Mouse (Mus musculus) forebrain, postnatal 0 days (tissue): ENCODE data around the gene Cgnl1. TPM values are rescaled to one million over a fixed set of nuclear protein-coding genes. Genes with fewer than 3 reads are reported as not detected.
A peak's percentile ranks its signal among the peaks of the same experiment; 100 is the strongest.

ENCODE experiments used
- ATAC-seq: fragments of 200-750 bp; cut with Nextera tagmentation; 2 replicates; pipeline ENCODE4 v1.8.0; 2017; ENCODE audit warnings: mild to moderate bottlenecking, moderate library complexity
- DNase-seq: peaks from one replicate; pipeline ENCODE4 v3.0.0-alpha.2; 2015
- H3K27ac ChIP-seq: fragments of 300-500 bp; sonication (generic); 2 replicates; pipeline ENCODE4 v1.5.1; 2014; ENCODE audit warnings: low read depth, mild to moderate bottlenecking, antibody characterized with exemption, low read length, moderate library complexity, mixed read lengths
- H3K27me3 ChIP-seq: fragments of 300-500 bp; sonication (generic); 2 replicates; pipeline ENCODE4 v1.6.1; 2014; ENCODE audit warnings: mild to moderate bottlenecking, low read length, mixed read lengths; ENCODE audit not compliant: insufficient read depth
- H3K36me3 ChIP-seq: fragments of 300-500 bp; sonication (generic); 2 replicates; pipeline ENCODE4 v1.6.1; 2014; ENCODE audit warnings: mild to moderate bottlenecking, moderate library complexity; ENCODE audit not compliant: insufficient read depth
- H3K4me1 ChIP-seq: fragments of 300-500 bp; sonication (generic); 2 replicates; pipeline ENCODE4 v1.6.1; 2014; ENCODE audit warnings: antibody characterized with exemption; ENCODE audit not compliant: insufficient read depth
- H3K4me2 ChIP-seq: fragments of 300-500 bp; sonication (generic); 2 replicates; pipeline ENCODE4 v1.6.1; 2014; ENCODE audit warnings: low read depth, mild to moderate bottlenecking, moderate library complexity
- H3K4me3 ChIP-seq: fragments of 300-500 bp; sonication (generic); 2 replicates; pipeline ENCODE4 v1.5.1; 2014; ENCODE audit warnings: low read depth, low read length, mixed read lengths
- H3K9ac ChIP-seq: fragments of 300-500 bp; sonication (generic); 2 replicates; pipeline ENCODE4 v1.6.1; 2014; ENCODE audit warnings: mild to moderate bottlenecking
- H3K9me3 ChIP-seq: fragments of 300-500 bp; sonication (generic); 2 replicates; pipeline ENCODE4 v1.6.1; 2016; ENCODE audit warnings: low read length
- CTCF ChIP-seq: sonication (generic); IDR thresholded peaks from 2 replicates; pipeline ENCODE4 v1.5.1; 2016; ENCODE audit warnings: antibody characterized with exemption, control low read depth, low read depth
- WGBS: fragments of 180-500 bp; shearing (Covaris S2); extraction: QIAGEN DNeasy Blood & Tissue Kit; methylation state at CpG from one replicate; pipeline ENCODE4 v1.1.7; 2014; 5-methylcytosine and 5-hydroxymethylcytosine counted together
- polyA plus RNA-seq: library from polyadenylated mRNA; unstranded; fragments of >200 nt; fragmentation: Nextera tagmentation; extraction: Ambion mirVana; gene quantifications from 2 replicates; pipeline ENCODE4 v1.2.1, GENCODE M21; 2015
- total RNA-seq: library from RNA; depleted of rRNA; stranded (reverse); fragments of >200 nt; gene quantifications from 2 replicates; pipeline ENCODE4 v1.2.3, GENCODE M21; 2014; rRNA removed

The Cgnl1 gene
- total and polyA plus RNA-seq, 2 experiments from 2014 or later = 5.0 to 8.5 TPM

- peak within 1 kb of the TSS; percentile 59 for H3K9ac ChIP-seq
- peak within 1 kb of the TSS; percentile 89 for H3K4me2 ChIP-seq
- no peaks in the 10 kb centered on the region for H3K9me3 ChIP-seq
- no peak within 1 kb of the TSS for H3K27ac ChIP-seq
- H3K4me3 ChIP-seq = peak within 1 kb of the TSS; percentile 54
- H3K4me1 ChIP-seq = peaks cover 7% of the 10 kb centered on the region
- DNase-seq (peak; percentile 70), ATAC-seq (peak; percentile 96)
- no peak for TF ChIP-seq CTCF
- H3K27me3 ChIP-seq = no peaks in the 10 kb centered on the region
- no peaks in the 10 kb centered on the region for H3K36me3 ChIP-seq
- WGBS = 3% methylated on average over 29 of the region's 29 CpGs
Observed at GRCm38 (mm10) chr9:71591938-71592548, 179.4 kb downstream of the Cgnl1 start, which contains the start of gene Myzap. TSS of gene Myzap (minus strand) at chr9:71592360.

GRCm38 (mm10) chr9:71591106-71591505 lies 180.3 kb downstream of the Cgnl1 start:
- no peak overlapping the region for H3K4me3 ChIP-seq
- no peaks in the 10 kb centered on the region for H3K27me3 ChIP-seq
- DNase-seq (no peak), ATAC-seq (no peak)
- no peak overlapping the region for H3K27ac ChIP-seq
- WGBS = 79% methylated on average over 5 of the region's 5 CpGs
- no peaks in the 10 kb centered on the region for H3K9me3 ChIP-seq
- no peaks in the 10 kb centered on the region for H3K36me3 ChIP-seq
- no peak overlapping the region for H3K4me2 ChIP-seq
- peaks cover 7% of the 10 kb centered on the region for H3K4me1 ChIP-seq
- no peak for TF ChIP-seq CTCF
- H3K9ac ChIP-seq = no peak overlapping the region

- DNase-seq = no peak
- H3K4me3 ChIP-seq = no peak overlapping the region
- H3K27ac ChIP-seq = no peak overlapping the region
- H3K9ac ChIP-seq = no peak overlapping the region
- peaks cover 7% of the 10 kb centered on the region for H3K4me1 ChIP-seq
- H3K4me2 ChIP-seq = no peak overlapping the region
- no peak for ATAC-seq
- peaks cover 5% of the 10 kb centered on the region; the same call in 1 of the 2 replicates for H3K9me3 ChIP-seq
- H3K27me3 ChIP-seq = no peaks in the 10 kb centered on the region
- WGBS = 68% methylated on average over 7 of the region's 7 CpGs
- H3K36me3 ChIP-seq = no peaks in the 10 kb centered on the region
- TF ChIP-seq CTCF = no peak
Observed at GRCm38 (mm10) chr9:71589771-71590170, 181.6 kb downstream of the Cgnl1 start.

GRCm38 (mm10) chr9:71588930-71589592 lies 182.3 kb downstream of the Cgnl1 start:
- TF ChIP-seq CTCF = no peak
- H3K4me1 ChIP-seq = peaks cover 7% of the 10 kb centered on the region
- ATAC-seq = no peak
- no peaks in the 10 kb centered on the region for H3K27me3 ChIP-seq
- WGBS = 74% methylated on average over 2 of the region's 2 CpGs
- peaks cover 5% of the 10 kb centered on the region; the same call in 1 of the 2 replicates for H3K9me3 ChIP-seq
- H3K36me3 ChIP-seq = no peaks in the 10 kb centered on the region
- H3K4me2 ChIP-seq = no peak overlapping the region
- no peak overlapping the region for H3K27ac ChIP-seq
- no peak overlapping the region for H3K4me3 ChIP-seq
- H3K9ac ChIP-seq = no peak overlapping the region
- no peak for DNase-seq

- 65% methylated on average over 3 of the region's 3 CpGs for WGBS
- no peak for ATAC-seq
- TF ChIP-seq CTCF = no peak
- H3K36me3 ChIP-seq = no peaks in the 10 kb centered on the region
- H3K27me3 ChIP-seq = no peaks in the 10 kb centered on the region
- no peak overlapping the region for H3K4me3 ChIP-seq
- H3K4me1 ChIP-seq = no peaks in the 10 kb centered on the region
- DNase-seq = no peak
- no peak overlapping the region for H3K27ac ChIP-seq
- no peak overlapping the region for H3K4me2 ChIP-seq
- H3K9ac ChIP-seq = no peak overlapping the region
- peaks cover 5% of the 10 kb centered on the region; the same call in 1 of the 2 replicates for H3K9me3 ChIP-seq
Observed at GRCm38 (mm10) chr9:71586408-71586807, 185.0 kb downstream of the Cgnl1 start.

- Histone ChIP-seq H3K27me3 (no peaks in the 10 kb centered on the region), H3K9ac (no peak overlapping the region), H3K4me3 (no peak overlapping the region), H3K27ac (no peak overlapping the region), H3K9me3 (peaks cover 5% of the 10 kb centered on the region; the same call in 1 of the 2 replicates), H3K4me1 (no peaks in the 10 kb centered on the region), H3K36me3 (no peaks in the 10 kb centered on the region), H3K4me2 (no peak overlapping the region)
- TF ChIP-seq CTCF = no peak
- ATAC-seq = no peak
- 64% methylated on average over 1 of the region's 1 CpGs for WGBS
- no peak for DNase-seq
Observed at GRCm38 (mm10) chr9:71582771-71583170, 188.6 kb downstream of the Cgnl1 start.

GRCm38 (mm10) chr9:71578896-71579564 lies 192.4 kb downstream of the Cgnl1 start:
- Histone ChIP-seq H3K4me1 (no peaks in the 10 kb centered on the region), H3K9me3 (no peaks in the 10 kb centered on the region), H3K9ac (no peak overlapping the region), H3K27me3 (no peaks in the 10 kb centered on the region), H3K4me3 (no peak overlapping the region), H3K4me2 (no peak overlapping the region), H3K36me3 (no peaks in the 10 kb centered on the region), H3K27ac (no peak overlapping the region)
- no peak for TF ChIP-seq CTCF
- ATAC-seq (peak; percentile 74), DNase-seq (peak; percentile 26)
- WGBS = 55% methylated on average over 7 of the region's 7 CpGs

Other genes starting within 250 kb of the Cgnl1 start
- 1.7 and 1.8 TPM in 2 replicates for gene Myzap, start 179.2 kb downstream of the Cgnl1 start, total RNA-seq
- gene Myzap, start 179.2 kb downstream of the Cgnl1 start, polyA plus RNA-seq = 1.3 and 2.0 TPM in 2 replicates